Mouse (Mus musculus) bone marrow macrophage, adult 2 months (primary cell): Measurements from ENCODE around the gene Cd8a. TPM values are rescaled to one million over a fixed set of nuclear protein-coding genes. Genes with fewer than 3 reads are reported as not detected.
"Not testable (repeated sequence)": the region's sequence is repeated elsewhere in the genome, so short reads cannot be mapped to it uniquely, and the experiment has no call there.

ENCODE experiments used
- H3K27ac ChIP-seq: 2 replicates; pipeline ENCODE4 v1.5.1; 2012; ENCODE audit warnings: low read depth, low read length; ENCODE audit not compliant: insufficient read depth
- H3K4me1 ChIP-seq: 2 replicates; pipeline ENCODE4 v1.6.1; 2012; ENCODE audit warnings: low read length; ENCODE audit not compliant: control insufficient read depth, insufficient read depth
- H3K4me3 ChIP-seq: 2 replicates; pipeline ENCODE4 v1.5.1; 2012; ENCODE audit warnings: mild to moderate bottlenecking, low read length, moderate library complexity; ENCODE audit not compliant: insufficient read depth
- CTCF ChIP-seq: IDR thresholded peaks from 2 replicates; pipeline ENCODE4 v1.5.1; 2012; ENCODE audit warnings: low read depth, mild to moderate bottlenecking, low read length, moderate library complexity
- POLR2A ChIP-seq: IDR thresholded peaks from 2 replicates; pipeline ENCODE4 v1.6.1; 2012; ENCODE audit warnings: mild to moderate bottlenecking, low read depth, low read length, borderline replicate concordance
- polyA plus RNA-seq: library from polyadenylated mRNA; stranded (reverse); fragments of >200 nt; gene quantifications from 2 replicates; pipeline ENCODE4 v1.2.4, GENCODE M21; 2012; ENCODE audit not compliant: missing spikeins, insufficient read depth, insufficient read length

Gene Cd8a
- polyA plus RNA-seq: 0.25 TPM in 1 of 2 replicates, not detected in the other

DNA sequence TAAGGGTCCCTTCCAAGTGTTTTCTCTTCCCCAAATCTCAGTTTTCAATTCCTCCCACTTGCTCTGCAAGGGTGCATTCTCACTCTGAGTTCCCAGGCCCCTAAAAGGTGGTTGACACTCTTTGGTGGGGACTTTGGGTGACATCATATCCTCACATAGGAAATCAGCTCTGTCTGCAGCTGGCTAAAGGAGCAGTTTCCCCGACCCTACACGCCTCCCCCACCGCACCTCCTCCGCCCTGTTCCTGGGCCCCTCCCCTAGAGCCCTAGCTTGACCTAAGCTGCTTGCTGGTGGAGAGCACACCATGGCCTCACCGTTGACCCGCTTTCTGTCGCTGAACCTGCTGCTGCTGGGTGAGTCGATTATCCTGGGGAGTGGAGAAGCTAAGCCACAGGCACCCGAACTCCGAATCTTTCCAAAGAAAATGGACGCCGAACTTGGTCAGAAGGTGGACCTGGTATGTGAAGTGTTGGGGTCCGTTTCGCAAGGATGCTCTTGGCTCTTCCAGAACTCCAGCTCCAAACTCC, at the start of gene Cd8a:
Gene Cd8a, plus strand, starts transcription at position 179 of the 527 bp plus-strand sequence.
- H3K4me1 ChIP-seq: no peaks in the 10 kb centered on the region
- TF ChIP-seq POLR2A (no peak), CTCF (no peak)
- H3K27ac ChIP-seq: no peak within 1 kb of the TSS
- no peak within 1 kb of the TSS for H3K4me3 ChIP-seq

DNA sequence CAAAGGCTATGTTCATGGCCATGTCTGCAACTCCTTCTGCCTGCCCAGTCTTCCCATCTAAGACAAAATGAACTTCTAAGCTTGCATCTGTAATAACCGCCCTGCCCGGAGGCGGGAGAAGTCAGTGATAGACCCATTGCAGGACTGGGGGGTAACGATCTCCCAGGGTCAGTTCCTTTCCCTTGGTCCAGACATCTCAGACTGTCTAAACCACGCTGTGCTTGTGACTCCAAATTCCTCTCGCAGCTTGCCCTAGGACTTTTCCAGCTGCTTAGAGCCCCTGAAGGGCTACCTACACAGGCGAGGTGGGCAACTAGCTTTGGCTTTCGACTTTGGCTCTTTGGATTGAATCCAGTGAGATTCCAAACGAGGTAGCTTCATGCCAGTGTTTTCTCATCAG, 48.4 kb upstream of the Cd8a start:
- Histone ChIP-seq H3K4me1 (no peaks in the 10 kb centered on the region), H3K27ac (no peak overlapping the region), H3K4me3 (no peak overlapping the region)
- TF ChIP-seq CTCF (no peak), POLR2A (no peak)

DNA sequence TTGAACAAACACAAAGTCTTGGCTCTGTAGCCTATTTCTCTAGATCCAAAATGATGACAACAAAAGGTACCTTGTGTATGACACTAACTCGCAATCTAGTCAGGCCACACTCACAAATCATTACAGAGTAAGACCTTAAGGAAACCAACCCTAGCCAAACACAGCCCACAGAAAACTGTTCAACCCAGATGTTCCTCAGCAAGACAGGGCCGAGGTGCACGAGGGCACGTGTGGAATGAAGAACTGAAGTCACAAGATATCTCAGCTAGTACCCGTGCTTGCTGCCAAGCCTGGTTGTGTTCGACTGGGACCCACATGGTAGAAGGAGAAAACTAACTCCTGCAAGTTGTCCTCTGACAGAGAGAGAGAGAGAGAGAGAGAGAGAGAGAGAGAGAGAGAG, 43.3 kb upstream of the Cd8a start:
- H3K4me3 ChIP-seq: no peak overlapping the region
- TF ChIP-seq CTCF: no peak
- TF ChIP-seq POLR2A: no peak
- H3K27ac ChIP-seq: no peak overlapping the region
- no peaks in the 10 kb centered on the region for H3K4me1 ChIP-seq

DNA sequence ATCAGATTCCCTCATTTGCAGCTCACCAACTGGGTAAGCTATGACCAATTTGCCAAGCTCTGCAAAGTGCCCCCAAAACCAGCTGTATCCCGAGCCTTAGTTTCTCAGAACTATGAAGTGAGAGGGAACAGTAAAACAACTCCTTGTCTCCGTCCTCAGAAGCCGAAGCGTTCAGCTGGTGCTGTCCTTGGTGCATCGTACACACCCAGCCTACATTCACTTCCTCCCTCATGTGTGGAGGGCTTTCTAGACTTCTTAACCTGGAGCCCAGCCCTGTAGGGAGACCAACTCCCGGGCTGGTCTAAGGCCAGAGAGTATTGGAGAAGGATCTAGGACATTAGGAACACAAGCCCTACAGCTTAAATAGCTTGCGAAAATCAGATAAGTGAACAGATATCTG, 42.7 kb upstream of the Cd8a start:
- no peak overlapping the region for H3K27ac ChIP-seq
- no peaks in the 10 kb centered on the region for H3K4me1 ChIP-seq
- TF ChIP-seq POLR2A (no peak), CTCF (no peak)
- no peak overlapping the region for H3K4me3 ChIP-seq

DNA sequence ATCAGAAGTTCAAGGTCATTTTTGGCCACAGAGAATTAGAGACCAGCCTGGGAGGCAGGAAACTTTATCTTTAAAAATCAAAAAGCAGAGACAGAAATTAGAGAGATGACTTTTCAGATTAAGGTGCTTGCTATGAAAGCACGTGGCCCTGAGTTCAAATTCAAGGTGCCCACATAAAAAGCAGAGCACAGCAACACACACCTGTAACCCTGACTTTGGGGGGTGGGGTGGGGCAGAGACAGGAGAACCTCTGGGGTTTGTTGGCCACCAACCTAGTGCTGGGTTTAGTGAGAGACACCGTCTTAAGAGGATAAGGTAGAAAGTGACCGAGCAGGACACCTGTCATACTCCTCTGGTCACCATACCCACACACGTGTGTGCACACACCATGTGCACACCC, 41.7 kb upstream of the Cd8a start:
- H3K4me3 ChIP-seq, H3K27ac ChIP-seq, H3K4me1 ChIP-seq: not testable (repeated sequence)

DNA sequence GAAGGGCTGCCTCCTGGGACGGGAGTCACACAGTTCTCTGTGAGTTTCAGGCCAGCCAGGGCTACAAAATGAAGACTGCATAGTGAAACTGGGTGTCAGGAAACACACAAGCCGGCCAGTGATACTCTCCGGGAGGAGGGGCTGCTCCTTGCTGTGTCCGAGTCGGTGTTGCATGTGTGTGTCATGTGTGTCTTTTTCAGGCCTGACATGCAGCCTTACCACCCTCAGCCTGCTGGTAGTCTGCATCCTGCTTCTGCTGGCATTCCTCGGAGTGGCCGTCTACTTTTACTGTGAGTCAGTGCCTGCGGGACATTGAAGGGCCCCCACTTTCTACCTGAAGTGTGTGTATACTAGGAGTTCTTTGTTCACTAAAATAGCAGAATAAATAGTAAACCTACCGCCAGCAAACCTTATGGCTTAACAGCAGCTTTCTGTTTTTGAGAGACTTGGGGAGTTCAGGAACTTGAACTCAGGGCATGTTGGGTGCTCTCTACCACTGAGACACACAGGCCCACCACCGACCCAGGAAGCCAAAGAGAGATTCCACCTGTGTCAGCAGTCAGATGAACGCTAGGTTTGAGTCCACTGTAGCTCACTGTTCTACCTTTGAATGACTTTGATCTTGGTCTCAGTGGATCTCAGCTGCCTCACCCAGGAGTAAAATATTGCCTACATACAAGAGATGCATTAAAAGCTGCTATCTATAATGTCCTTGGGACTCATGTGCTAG, 40.8 kb upstream of the Cd8a start:
- Histone ChIP-seq H3K4me1 (no peaks in the 10 kb centered on the region), H3K27ac (no peak overlapping the region), H3K4me3 (no peak overlapping the region)
- TF ChIP-seq POLR2A (no peak), CTCF (no peak)

DNA sequence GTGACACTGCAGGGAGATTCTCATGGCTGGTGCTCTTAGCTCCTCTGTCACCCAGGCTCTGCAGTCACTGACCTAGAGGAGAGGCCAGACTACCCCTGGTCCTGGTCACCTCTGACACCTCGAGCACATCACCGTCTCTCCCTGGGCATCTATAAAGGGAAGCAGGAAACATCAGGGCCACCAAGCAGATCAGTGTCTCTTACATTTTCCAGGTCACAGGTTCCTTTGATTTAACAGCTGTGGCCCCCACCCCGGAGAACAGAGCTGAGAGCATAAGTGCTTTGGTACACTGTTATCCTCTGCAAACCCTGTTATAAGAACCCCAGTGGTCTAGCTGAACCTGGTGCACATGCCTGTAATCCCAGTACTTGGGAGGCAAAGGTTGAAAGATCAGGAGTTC, 40.2 kb upstream of the Cd8a start:
- Histone ChIP-seq H3K4me1 (no peaks in the 10 kb centered on the region), H3K4me3 (no peak overlapping the region), H3K27ac (no peak overlapping the region)
- TF ChIP-seq POLR2A (no peak), CTCF (no peak)

DNA sequence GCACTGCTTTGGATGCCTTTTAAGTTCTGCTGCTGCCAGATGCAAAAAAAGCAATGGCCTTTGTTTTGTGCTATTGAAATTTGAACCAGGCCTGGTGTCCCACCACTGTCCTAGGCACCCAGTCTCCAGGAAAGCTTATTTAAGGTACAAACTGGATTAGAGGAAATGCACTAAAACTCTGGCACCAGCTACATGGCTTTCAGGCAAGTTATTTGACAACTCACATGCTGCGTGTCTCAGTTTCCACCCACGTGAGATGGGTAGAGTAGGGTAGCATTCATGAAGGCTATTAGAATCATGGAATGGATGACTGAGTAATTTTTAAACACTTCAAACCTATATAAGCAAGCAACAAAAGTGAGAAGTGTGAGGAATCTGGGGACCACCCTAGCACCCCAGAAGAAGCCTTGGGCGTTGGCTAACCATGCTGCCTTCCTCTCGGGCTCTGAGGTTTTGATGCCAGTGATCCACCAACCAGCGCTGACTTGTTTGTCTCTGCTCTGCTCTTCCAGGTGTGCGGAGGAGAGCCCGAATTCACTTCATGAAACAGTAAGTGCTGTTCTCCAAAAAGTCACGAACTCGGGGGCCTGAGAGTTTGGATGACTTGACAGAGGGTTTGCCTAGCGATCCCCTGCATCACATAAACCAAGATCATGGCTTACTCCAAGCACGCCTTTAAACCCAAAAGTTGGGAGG, 39.5 kb upstream of the Cd8a start:
- H3K27ac ChIP-seq: no peak overlapping the region
- TF ChIP-seq CTCF (no peak), POLR2A (no peak)
- no peak overlapping the region for H3K4me3 ChIP-seq
- no peaks in the 10 kb centered on the region for H3K4me1 ChIP-seq

DNA sequence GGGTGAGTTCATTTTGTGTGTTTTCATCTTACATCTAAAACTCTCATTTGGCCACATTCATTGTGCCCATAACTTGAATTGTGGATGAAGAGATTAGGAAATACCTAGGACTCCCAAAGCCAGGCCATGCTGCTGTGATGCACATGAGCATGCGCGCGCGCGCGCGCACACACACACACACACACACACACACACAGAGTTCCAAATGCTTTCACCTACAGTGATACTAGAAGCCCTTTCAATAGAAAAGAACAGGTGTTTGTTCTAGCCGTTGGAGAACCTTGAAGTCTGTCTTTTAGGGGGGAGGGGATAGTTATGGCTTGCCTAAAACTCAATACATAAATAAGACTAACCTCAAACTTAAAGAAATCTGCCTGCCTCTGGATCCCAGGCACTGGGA, 35.6 kb upstream of the Cd8a start:
- TF ChIP-seq CTCF (no peak), POLR2A (no peak)
- H3K4me1 ChIP-seq: no peaks in the 10 kb centered on the region
- no peak overlapping the region for H3K27ac ChIP-seq
- H3K4me3 ChIP-seq: no peak overlapping the region

DNA sequence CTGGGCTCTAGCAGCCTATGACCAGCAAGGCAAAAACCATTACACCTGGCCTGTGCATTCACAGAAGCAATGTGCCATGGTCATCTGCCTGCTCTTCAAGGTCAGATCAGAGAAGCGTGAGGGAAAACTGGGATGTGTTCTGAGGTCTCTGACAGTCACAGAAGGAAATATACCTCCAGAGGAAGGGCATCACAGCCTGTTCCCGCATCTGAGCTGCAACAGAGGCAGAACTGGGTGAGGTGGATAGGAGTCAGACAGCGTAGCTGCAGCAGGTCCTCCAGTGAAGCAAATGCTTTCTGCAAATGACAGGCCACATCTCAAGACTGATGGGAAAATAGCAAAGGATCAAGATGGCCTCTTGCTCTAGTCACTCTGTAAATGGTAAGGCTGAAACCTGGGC, 34.3 kb upstream of the Cd8a start:
- no peak for TF ChIP-seq POLR2A
- no peak for TF ChIP-seq CTCF
- no peak overlapping the region for H3K27ac ChIP-seq
- no peak overlapping the region for H3K4me3 ChIP-seq
- no peaks in the 10 kb centered on the region for H3K4me1 ChIP-seq
